ENCODE assay signal across 13 mouse cellular contexts in genomic region chr7:112792679-112793078, GRCm38 (mm10).
"Had no signal": no experiment of that assay in that cellular context is flagged by ENCODE, and none has a peak within 500 bp of the region (broad histone marks: within the 10 kb centered on the region; RNA-seq: fewer than 3 reads in every experiment).

No protein-coding gene starts in this region.

- DNase-seq: kidney, adult 18-20 months; kidney, postnatal 10 days; lung, adult 2 months; lung, postnatal 36 days; midbrain, embryonic 14.5 days; right cerebral cortex, postnatal 14 days; thymus, postnatal 4 days had no signal

- H3K36me3 ChIP-seq: intestine, embryonic 15.5 days; limb, embryonic 10.5 days; liver, embryonic 15.5 days; midbrain, embryonic 10.5 days; neural tube, embryonic 15.5 days had no signal

- H3K9me3 ChIP-seq: intestine, embryonic 15.5 days; limb, embryonic 10.5 days; liver, embryonic 15.5 days; midbrain, embryonic 10.5 days; neural tube, embryonic 15.5 days had no signal

- H3K27ac ChIP-seq: intestine, embryonic 15.5 days; liver, embryonic 15.5 days; midbrain, embryonic 10.5 days; neural tube, embryonic 15.5 days had no signal

- H3K4me3 ChIP-seq: intestine, embryonic 15.5 days; limb, embryonic 10.5 days; liver, embryonic 15.5 days; midbrain, embryonic 10.5 days; myocyte; neural tube, embryonic 15.5 days had no signal

- H3K27me3 ChIP-seq: intestine, embryonic 15.5 days; liver, embryonic 15.5 days; neural tube, embryonic 15.5 days had no signal
